Mouse (Mus musculus) lung, postnatal 4 days (tissue): ENCODE data around the gene Dsn1.

Source experiments
- DNase-seq, 2 experiments: peaks; one replicate each; pipeline ENCODE4 v3.0.0; 2021

Gene Dsn1

DNA sequence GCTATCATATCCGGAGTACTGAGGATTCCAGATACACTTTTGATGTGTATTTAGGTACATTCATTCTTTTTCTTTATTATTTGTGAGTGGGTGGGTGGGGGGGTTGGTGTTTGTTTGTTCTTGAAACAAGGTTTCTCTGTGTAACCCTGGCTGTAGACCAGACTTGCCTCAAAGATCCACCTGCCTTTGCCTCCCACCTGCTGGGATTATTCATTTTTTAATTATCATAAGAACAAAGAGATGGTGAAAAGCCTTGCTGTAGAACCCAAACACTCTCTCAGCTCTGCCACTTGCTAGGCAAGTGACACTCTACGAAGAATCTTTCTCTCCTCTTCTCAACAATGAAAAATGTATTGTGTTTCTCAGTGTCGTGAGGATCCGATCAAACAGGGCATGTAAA is 12.3 kb upstream of the Dsn1 start:
- DNase-seq = no peak

GRCm38 (mm10) chr2:157016529-157017270 is 9.7 kb upstream of the Dsn1 start:
- DNase-seq = no peak

DNA sequence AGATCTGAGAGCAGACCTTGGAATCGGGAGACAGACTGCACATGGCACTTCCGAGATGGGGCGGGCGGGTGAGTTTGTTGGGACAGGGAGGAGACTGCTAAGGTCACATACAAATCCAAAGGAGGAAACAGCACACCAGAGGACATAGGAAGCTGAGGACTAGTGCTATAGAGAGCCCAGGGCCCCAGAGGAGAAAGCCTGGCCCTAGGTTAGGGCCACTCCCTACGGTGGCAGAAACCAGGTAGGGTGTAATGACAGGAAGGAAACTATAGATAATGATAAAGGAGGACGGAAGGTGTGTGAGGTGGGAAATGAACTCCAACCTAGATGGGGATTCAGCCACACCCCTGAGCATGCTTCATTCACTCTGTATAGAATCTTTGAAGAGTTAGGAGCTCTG is 5.4 kb upstream of the Dsn1 start:
- no peak for DNase-seq

- no peak for DNase-seq
Measured at GRCm38 (mm10) chr2:157010634-157011310, 3.8 kb upstream of the Dsn1 start.

DNA sequence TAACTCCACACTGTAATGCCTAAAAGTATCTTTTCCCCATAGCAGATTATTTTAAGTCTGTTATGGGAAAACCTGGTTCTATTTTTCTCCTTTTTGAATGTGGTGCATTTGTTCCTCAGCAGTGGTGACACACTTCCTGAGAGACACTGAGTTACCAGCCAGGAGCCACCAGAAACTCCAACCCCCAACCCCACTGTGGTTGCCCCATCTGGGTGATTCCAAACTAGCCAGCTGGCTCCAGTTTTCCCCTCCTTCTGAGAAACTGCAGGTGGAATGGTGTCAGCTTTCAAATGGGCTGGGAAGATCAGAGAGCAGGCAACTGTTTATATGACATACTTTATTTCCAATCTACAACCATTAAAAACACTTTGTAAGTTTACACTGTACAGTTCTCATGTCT is 3.2 kb upstream of the Dsn1 start:
- DNase-seq = peak in 1 of 2 experiments; percentile 44

- no peak for DNase-seq
Measured at GRCm38 (mm10) chr2:157008509-157008908, 1.6 kb upstream of the Dsn1 start.

DNA sequence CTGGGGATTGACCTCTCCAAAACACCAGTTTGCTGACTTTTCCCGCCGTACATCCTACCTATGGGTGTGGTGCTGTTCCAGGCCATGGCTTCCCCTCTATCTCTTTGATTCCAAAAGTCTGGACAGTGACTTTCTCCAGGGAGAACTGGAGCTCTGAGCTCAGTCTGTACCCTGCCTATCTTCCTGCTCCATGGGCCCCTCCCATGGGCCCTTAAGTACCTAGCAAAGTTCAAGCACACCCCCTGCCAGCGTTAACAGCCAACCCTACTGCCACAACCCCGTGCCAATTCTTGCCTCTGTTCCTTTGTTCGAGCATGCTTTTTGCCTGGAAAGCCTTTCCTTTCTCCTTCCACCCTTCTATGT is 261 bp upstream of the Dsn1 start:
- DNase-seq = no peak

DNA sequence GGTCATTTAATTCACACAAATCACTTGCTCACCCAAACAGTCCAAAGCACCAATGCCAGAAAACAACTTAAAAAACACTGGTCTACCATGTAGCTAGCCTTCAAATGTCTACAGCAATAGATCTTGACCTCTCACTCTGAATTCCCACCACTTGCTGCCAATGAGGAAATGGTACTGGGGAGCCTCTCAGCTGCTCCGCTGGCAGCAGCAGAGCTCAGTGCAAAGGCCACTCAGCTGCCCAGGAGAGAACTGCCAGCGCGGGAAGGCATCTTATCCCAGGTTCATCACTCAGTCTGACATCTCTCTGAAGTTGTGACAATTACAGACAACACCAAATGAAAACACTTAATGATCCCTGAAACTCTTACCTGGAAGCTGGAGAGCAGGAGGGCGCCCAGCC is 4.6 kb downstream of the Dsn1 start:
- no peak for DNase-seq

DNA sequence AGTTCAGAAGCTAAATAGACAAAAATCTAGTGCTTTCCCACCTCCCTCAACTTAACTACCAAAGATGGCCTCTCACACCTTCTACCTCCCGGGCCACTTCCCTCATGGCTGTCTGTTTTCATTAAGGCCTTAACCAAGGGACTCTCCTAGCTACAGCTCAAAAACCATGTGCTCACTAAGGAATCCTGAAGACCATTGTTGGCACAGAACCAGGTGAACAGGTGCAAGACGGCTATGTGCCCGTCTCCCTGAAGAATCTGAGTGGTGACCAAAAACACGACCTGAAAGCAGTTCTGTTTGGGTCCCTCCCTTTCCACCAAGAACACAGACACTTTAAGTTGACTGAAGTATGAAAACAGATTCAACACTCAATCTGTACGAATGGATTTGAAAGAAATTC is 8.7 kb downstream of the Dsn1 start:
- no peak for DNase-seq

DNA sequence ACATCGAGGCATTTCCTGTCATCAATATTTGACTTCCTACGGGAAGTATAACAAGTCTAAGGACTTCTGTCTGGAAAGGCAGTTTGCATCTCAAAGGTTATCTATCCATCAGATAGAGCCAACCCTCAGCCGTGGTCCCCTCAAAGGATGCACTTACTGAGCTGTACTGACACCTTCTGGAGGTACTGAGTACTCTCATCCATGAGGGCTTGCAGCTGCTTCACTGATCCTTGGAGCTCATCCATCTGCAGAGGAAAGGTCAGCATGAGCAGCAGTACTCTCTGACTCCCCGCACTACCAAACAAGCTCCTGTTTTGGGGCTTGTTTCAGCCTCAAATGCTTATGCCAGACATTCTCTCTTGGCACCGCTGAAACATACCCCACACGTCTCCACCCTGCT is 10.4 kb downstream of the Dsn1 start:
- peak; percentile 40 to 49 for DNase-seq

DNA sequence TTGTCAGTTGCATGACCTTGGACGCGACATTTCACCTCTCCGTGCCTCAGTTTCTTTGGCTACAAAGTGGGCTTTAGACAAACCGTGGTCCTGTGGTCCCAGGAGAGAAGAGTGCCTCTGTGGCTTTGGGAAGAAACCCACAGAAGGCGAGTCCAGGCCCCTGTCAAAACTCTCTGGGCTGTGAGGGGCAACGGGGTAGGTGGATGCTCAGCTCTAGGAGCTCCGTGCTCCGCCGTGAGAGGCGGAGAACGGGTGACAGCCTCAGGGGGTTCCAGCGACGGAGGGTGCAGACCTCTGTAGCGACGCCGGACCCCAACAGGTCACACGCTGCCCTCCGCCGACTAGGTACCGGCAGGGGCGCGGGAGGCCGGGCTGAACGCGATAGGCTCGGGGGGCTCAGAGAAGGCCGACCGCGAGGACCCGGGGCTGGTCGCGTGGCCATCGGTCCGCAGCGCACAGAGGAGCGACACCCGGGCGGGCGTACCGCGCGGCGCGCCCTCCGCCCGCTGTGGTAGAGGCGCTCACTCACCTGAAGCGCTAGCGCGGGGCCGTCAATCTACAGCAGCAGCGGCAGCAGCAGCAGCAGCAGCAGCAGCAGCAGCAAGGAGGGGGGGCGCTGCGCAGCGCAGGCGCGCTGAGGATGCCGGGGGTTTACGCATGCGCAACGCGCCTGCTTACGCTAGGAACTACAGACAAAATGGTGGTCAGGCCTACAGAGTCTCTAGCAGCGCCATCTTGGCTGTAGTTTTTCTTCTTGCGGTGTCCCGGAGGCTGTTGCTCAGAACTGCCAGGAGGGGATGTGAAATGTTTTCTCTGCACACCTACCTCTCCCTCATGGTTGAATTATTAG is 15.3 kb downstream of the Dsn1 start, which contains the start of gene Ndrg3:
Ndrg3 (minus strand) TSS at position 587 of the 850 bp plus-strand sequence.
- DNase-seq = peak; percentile 98 to 99

- no peak for DNase-seq
Measured at GRCm38 (mm10) chr2:156990727-156991431, 16.1 kb downstream of the Dsn1 start.

DNA sequence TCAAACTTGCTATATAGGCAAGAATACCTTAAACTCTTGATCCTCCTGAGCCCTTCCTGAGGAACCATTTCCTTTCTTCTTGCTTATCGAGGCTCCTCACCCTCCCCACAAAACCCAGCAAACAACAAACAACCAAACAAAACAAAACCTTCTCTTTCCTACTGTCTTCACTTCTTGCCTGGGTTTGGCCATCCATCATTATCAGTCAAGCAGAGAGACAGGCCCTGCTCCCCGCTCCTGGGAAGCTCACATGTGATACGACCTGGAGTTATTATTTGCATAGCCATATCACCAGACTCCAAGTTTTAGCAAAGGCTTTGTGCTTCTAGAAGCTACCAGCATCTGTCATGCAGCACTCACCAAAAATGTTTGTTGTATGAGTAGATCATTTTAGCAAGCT is 19.6 kb downstream of the Dsn1 start:
- DNase-seq = no peak

DNA sequence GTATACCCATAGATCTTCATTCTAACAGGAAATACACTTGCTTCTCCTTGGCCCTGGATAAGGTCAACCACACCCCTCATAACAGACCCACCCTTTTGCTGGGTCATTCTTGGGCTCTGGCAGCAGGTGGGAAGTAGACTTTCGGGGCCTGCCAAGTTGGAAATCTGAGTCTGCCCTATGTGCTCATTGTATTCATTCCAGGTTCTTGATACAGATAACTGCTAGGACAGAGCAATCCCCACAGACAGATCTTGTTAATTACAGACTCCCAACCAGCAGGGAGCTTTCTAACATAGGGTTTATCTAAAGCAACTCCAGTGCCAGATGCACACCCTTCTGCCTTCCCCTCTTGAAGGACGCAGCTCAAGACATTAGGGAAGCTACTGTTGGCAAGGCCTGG is 24.1 kb downstream of the Dsn1 start:
- DNase-seq = no peak

- DNase-seq = no peak
Measured at GRCm38 (mm10) chr2:156981291-156981690, 25.7 kb downstream of the Dsn1 start.

DNA sequence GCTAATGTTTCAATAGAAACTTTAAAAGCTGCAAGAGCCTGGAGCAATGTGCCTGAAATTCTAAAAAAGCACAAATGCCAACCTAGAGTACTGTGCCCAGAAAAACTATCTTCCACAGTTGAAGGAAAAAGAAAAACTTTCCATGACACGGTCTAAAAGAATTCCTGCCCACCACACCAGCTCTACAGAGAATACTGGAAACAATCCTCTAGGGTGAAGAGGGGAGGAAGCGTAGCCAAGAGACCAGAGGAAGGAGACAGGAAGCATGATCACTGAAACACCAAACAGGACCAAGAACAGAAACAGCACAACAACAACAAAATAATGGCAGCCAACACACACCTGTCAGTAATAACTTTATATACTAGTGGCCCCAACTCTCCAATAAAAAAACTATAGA is 26.9 kb downstream of the Dsn1 start:
- DNase-seq = no peak

DNA sequence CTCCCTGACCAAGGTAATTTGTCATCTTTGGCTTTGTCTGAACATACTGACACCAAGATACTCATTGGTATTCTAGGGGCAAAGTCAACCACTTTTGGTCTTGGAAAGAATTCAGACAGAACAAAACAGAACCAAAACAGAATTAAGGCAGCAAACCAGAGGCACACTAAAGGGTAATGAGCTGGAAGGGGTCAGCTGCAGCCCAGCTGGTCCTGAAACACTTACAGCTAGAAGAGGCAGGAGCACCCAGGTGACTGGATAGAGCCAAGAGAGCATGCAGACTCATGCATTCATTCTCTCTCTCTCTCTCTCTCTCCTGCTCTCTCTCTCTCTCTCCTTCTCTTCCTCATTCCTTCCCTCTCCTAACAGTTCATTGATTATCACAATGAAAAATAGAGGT is 30.2 kb downstream of the Dsn1 start:
- no peak for DNase-seq

GRCm38 (mm10) chr2:156974967-156975366 is 32.0 kb downstream of the Dsn1 start:
- DNase-seq = no peak

DNA sequence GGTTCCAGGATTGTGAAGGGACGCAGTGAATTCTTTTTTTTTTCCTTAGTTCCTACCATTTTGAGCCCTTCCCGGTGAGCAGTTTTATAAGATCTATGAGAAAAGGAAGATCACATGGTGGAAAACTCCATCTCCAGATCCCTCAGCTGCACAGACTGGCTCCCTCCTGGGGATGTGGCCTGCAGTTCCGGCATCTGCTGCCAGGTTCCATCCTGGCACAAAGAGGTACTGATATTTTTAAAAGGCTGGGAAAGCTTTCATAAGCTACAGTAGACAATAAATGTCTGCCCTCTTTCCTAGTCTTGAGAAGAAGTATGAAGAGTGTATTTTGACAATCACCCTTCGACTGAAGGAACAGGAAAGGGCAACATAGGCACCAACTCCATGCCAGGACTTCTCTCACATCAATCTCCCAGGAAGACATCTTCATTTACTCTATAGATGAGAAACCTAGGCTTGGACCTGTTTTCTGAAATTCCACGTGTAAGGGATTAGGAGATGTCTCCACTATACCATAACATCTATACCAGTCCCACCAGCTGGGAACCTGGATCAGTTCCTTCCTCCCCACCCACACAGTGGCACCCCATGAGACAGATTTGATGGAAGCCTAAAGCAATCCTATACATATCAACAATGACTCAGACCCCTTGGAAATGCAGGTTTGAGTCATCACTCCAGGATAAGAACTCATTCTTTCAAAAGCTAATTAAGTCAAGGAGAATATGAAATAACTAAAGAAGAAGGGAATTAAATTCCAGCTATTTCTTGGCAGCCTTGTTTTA is 33.4 kb downstream of the Dsn1 start:
- DNase-seq = no peak

GRCm38 (mm10) chr2:156970253-156970652 is 36.7 kb downstream of the Dsn1 start:
- no peak for DNase-seq

- DNase-seq = no peak
Measured at GRCm38 (mm10) chr2:156968501-156968900, 38.5 kb downstream of the Dsn1 start.

GRCm38 (mm10) chr2:156967388-156967787 is 39.6 kb downstream of the Dsn1 start:
- peak; percentile 9 to 38 for DNase-seq
